Mouse (Mus musculus) neural tube, embryonic 12.5 days (tissue): ENCODE data around the gene Cdkl4. TPM values are rescaled to one million over a fixed set of nuclear protein-coding genes. Genes with fewer than 3 reads are reported as not detected.

Experiments
- ATAC-seq: fragments of 200-750 bp; cut with Nextera tagmentation; 2 replicates; pipeline ENCODE4 v1.8.0; 2017; ENCODE audit warnings: low read depth, mild to moderate bottlenecking, moderate TSS enrichment, moderate library complexity; ENCODE audit not compliant: low FRiP score
- H3K27ac ChIP-seq: fragments of 300-500 bp; sonication (generic); 2 replicates; pipeline ENCODE4 v1.5.1; 2016
- H3K27me3 ChIP-seq: fragments of 300-500 bp; sonication (generic); replicated peaks from 2 replicates; pipeline ENCODE4 v1.6.1; 2016; ENCODE audit warnings: mild to moderate bottlenecking
- H3K36me3 ChIP-seq: fragments of 300-500 bp; sonication (generic); 2 replicates; pipeline ENCODE4 v1.6.1; 2016; ENCODE audit warnings: mild to moderate bottlenecking
- H3K4me1 ChIP-seq: fragments of 300-500 bp; sonication (generic); 2 replicates; pipeline ENCODE4 v1.6.1; 2016
- H3K4me2 ChIP-seq: fragments of 300-500 bp; sonication (generic); replicated peaks from 2 replicates; pipeline ENCODE4 v1.6.1; 2016; ENCODE audit warnings: mild to moderate bottlenecking
- H3K4me3 ChIP-seq: fragments of 300-500 bp; sonication (generic); 2 replicates; pipeline ENCODE4 v1.5.1; 2016
- H3K9ac ChIP-seq: fragments of 300-500 bp; sonication (generic); 2 replicates; pipeline ENCODE4 v1.6.1; 2016; ENCODE audit warnings: mild to moderate bottlenecking
- H3K9me3 ChIP-seq: fragments of 300-500 bp; sonication (generic); 2 replicates; pipeline ENCODE4 v1.6.1; 2016; ENCODE audit warnings: mild to moderate bottlenecking
- WGBS: fragments of 180-500 bp; shearing (Covaris S2); methylation state at CpG from one replicate; pipeline ENCODE4 v1.1.7; 2016; 5-methylcytosine and 5-hydroxymethylcytosine counted together
- polyA plus RNA-seq: library from polyadenylated mRNA; unstranded; fragments of >200 nt; fragmentation: Nextera tagmentation; extraction: Ambion mirVana; gene quantifications from 2 replicates; pipeline ENCODE4 v1.2.1, GENCODE M21; 2016

The Cdkl4 gene
- polyA plus RNA-seq, 1 experiment from 2014 or later: 6.2 TPM

DNA sequence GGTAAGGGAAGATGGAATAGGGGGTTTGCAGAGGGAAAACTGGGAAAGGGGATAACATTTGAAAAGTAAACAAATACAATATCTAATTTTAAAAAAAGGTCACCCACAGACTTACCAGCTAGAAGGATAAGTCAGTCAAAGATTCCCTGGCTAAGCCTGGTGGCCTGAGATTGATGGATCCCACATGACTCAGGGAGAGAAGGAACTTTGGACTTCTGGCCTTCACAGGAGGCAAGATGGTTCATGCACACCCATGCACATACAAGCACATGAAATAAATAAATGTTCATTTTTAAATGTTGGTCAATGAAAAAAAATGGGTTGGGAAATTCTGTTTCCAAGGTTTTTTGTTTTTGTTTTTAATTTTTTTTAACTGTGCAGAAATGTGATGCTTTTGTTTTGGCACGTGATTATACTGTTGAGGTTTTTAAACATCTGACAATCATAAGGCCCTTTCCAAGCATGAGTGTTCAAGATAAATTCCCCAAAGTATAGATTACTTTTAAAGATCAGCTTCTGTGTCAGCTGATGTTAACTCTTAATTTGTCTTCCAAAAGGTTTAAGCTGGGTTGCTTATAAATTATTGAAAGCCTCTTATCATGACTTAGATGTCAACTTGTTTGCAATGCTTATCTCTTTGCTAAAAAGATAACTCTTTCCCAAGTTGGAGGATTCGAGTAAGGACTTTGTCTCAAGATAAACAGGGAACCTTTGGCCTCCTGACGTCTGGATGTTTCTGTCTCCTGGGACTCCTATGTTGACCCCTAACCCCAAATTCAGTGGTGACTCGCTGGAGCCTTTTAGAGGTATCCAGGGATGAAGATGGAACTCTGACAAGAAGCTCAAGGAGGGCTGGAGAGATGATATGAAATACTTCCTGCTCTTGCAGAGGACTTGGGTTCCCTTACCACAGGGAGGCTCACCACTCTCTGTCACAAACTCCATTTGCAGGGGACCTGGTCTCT is 67.8 kb downstream of the Cdkl4 start:
- H3K4me3 ChIP-seq: no peak overlapping the region
- H3K27ac ChIP-seq: no peak overlapping the region
- 68% methylated on average over 4 of the region's 4 CpGs for WGBS
- ATAC-seq: no peak
- no peak overlapping the region for H3K4me2 ChIP-seq
- H3K9me3 ChIP-seq: no peaks in the 10 kb centered on the region
- H3K27me3 ChIP-seq: no peaks in the 10 kb centered on the region
- no peaks in the 10 kb centered on the region for H3K36me3 ChIP-seq
- no peaks in the 10 kb centered on the region for H3K4me1 ChIP-seq
- H3K9ac ChIP-seq: no peak overlapping the region

DNA sequence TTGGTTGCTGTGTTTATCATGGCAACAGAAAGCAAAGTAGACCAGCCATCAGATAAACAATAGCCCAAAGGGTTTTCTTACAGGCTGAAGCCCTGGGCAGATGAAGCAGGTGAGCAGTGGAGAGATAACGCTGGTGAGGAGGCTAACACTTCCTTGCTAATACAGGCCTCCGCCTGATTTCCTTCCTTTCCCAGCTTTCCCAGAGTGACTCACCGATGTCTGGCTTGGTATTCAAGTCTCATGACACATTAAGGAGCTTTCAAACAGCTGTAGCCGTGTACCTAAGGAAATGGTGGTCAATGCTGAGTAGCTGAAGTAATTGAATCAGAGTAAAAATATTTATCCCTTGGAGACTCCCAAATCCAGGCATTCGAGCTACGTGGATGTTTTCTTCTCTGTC is 71.8 kb downstream of the Cdkl4 start:
- Histone ChIP-seq H3K9me3 (no peaks in the 10 kb centered on the region), H3K27ac (no peak overlapping the region), H3K4me1 (no peaks in the 10 kb centered on the region), H3K4me2 (no peak overlapping the region), H3K9ac (no peak overlapping the region), H3K36me3 (no peaks in the 10 kb centered on the region), H3K4me3 (no peak overlapping the region), H3K27me3 (no peaks in the 10 kb centered on the region)
- no peak for ATAC-seq
- WGBS: 91% methylated on average over 6 of the region's 6 CpGs

DNA sequence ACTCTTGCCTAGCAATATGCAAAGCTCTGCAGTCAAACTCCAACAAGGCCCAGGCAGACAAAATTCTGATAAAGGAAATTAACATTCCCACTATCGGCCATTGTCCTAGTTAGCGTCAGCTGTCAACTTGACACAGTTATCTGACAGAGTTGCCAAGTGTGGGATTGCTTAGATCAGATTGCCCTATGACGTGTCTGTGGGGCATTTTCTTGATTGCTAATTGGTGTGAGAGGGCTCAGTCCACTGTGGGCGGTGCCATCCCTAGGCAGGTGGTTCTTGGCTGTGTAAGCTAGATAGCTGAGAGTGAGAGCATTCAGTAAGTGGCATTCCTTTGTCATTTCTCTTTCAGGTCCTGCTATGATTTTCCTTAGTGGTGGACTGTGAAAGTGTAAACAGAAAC is 72.3 kb downstream of the Cdkl4 start:
- Histone ChIP-seq H3K36me3 (no peaks in the 10 kb centered on the region), H3K9me3 (no peaks in the 10 kb centered on the region), H3K27ac (no peak overlapping the region), H3K4me2 (no peak overlapping the region), H3K9ac (no peak overlapping the region), H3K27me3 (no peaks in the 10 kb centered on the region), H3K4me1 (no peaks in the 10 kb centered on the region), H3K4me3 (no peak overlapping the region)
- ATAC-seq: no peak
- WGBS: 86% methylated on average over 4 of the region's 4 CpGs

DNA sequence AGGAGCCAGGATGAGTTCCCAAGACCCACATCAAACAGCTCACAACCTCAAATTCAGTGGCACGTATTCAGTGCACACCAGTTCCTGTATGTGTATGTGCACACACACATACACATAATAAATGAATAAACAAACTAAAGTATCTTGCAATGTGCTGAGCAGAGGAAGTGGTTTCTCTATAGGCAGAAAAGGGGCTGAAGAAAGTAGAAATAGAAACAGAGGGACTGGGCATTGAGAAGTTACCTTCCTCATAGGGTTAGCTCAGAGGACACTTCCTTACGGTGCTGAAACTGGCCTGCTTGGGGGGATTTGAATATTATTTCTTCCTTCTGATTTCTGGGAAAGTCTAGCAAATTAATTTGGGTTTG is 75.8 kb downstream of the Cdkl4 start:
- no peak overlapping the region for H3K4me2 ChIP-seq
- no peaks in the 10 kb centered on the region for H3K27me3 ChIP-seq
- H3K36me3 ChIP-seq: no peaks in the 10 kb centered on the region
- ATAC-seq: no peak
- H3K4me3 ChIP-seq: no peak overlapping the region
- H3K9ac ChIP-seq: no peak overlapping the region
- no peak overlapping the region for H3K27ac ChIP-seq
- 84% methylated on average over 2 of the region's 2 CpGs for WGBS
- no peaks in the 10 kb centered on the region for H3K9me3 ChIP-seq
- no peaks in the 10 kb centered on the region for H3K4me1 ChIP-seq

DNA sequence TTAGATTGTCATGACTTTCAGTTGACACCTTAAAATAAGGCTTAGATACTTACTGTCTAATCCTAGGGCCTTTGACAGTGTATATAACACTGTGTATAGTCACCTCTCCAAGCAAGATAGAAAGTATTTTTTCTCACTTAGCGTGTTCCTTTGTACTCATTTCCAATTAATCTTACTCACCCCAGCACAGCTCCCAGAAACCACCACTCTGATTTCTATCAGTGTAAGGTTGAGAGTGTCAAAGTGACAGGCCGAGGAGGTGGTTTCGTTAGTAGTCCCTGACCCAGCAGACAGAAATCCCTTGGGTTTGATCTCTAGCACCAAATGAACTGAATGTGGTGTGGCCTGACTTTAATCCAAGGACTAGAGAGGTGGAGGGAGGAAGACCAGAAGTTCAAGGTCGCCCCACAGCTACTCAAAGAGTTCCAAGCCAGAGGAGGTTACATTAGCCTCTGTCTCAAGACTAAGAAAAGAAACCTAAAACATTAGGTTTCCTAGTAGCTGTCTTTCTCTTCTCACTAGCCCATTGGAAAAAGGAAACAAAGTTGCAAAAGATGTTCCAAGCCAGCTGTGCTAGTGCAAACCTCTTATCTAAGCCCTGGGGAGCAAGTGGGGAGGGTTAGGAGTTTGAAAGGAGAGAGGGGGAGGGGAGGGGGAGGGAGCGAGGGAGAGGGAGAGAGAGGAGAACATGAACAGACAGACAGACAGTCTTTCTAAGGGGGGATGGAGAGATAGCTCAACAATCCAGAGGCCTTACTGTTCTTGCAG is 76.4 kb downstream of the Cdkl4 start:
- Histone ChIP-seq H3K36me3 (no peaks in the 10 kb centered on the region), H3K4me2 (no peak overlapping the region), H3K27ac (no peak overlapping the region), H3K27me3 (no peaks in the 10 kb centered on the region), H3K4me3 (no peak overlapping the region), H3K9ac (no peak overlapping the region), H3K9me3 (no peaks in the 10 kb centered on the region), H3K4me1 (no peaks in the 10 kb centered on the region)
- ATAC-seq: no peak
- WGBS: 83% methylated on average over 5 of the region's 5 CpGs

DNA sequence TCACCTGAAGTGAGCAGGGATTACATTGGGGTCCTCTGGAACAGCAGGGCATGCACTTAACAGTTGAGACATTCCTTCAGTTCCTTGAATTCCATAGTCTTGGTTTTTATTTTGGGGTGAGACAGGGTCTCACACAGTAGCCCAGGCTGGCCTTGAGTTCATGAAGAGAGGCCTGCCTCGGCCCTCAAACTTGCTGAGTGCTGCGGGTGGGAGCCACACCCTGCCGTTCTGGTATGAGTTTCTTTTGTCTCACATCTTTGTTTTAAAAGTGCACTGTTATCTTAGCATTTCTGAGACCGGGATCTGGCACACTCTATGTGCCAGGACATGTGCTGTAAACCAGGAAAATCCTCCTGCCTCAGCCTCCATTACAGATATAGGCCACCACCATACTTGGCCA is 77.6 kb downstream of the Cdkl4 start:
- no peaks in the 10 kb centered on the region for H3K4me1 ChIP-seq
- no peaks in the 10 kb centered on the region for H3K36me3 ChIP-seq
- H3K9me3 ChIP-seq: no peaks in the 10 kb centered on the region
- H3K4me3 ChIP-seq: no peak overlapping the region
- no peak overlapping the region for H3K9ac ChIP-seq
- H3K4me2 ChIP-seq: no peak overlapping the region
- 79% methylated on average over 4 of the region's 4 CpGs for WGBS
- H3K27ac ChIP-seq: no peak overlapping the region
- no peak for ATAC-seq
- no peaks in the 10 kb centered on the region for H3K27me3 ChIP-seq

DNA sequence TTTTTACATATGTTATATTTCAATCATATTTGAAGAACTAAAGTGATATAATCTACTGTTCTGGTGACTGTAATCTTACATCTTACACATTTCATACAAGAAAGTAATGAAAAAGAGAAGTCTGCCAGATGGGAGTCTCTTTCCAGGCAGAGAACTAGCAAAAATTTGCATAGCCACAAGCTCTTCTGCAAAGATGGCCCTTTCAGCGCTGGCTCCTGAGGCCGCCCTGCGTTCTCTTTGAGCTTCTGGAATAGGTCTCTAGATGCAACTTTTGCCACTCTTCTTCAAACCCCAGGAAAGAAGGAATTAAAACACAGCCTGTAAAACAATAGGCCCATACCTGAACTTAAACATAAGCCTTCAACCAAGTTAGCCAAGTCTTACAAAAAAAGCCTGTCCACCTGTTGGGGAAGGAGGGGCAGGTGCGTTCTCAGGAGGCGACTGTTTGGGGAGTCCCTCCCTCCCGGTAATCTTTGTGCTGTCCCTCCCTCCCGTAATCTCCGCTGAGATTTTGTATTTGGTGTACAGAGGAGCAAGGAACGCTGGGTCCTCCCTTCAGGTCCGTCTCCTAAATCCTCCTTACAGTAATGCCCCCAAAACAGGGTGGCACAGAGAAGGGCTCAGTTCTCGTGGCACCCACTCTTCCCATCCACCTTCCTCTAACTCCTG is 78.9 kb downstream of the Cdkl4 start:
- no peaks in the 10 kb centered on the region for H3K27me3 ChIP-seq
- no peaks in the 10 kb centered on the region for H3K4me1 ChIP-seq
- no peak overlapping the region for H3K4me3 ChIP-seq
- no peak overlapping the region for H3K9ac ChIP-seq
- 62% methylated on average over 11 of the region's 11 CpGs for WGBS
- ATAC-seq: no peak
- H3K9me3 ChIP-seq: no peaks in the 10 kb centered on the region
- H3K27ac ChIP-seq: no peak overlapping the region
- no peak overlapping the region for H3K4me2 ChIP-seq
- H3K36me3 ChIP-seq: no peaks in the 10 kb centered on the region

DNA sequence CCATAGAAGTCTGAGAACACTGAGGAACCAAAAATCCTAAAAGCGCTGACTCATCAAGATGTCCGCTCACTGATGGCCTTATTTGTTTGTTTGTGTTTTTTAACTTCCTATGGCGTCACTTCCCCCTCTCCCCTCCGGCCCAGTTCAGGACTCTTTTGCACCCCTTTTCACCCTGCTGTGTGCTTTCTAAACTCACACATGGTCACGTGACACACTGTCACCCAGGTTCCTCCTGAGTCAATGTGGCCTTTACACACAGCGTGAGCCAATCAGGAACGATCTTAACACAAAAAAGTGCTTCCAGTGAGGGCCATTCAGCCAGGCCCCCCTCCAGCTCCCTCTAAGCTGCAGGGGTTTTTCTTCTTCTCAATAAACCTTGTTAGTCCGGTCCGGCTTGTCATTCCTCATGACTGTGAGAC is 80.4 kb downstream of the Cdkl4 start:
- Histone ChIP-seq H3K9ac (no peak overlapping the region), H3K27ac (no peak overlapping the region), H3K4me1 (no peaks in the 10 kb centered on the region), H3K4me3 (no peak overlapping the region), H3K9me3 (no peaks in the 10 kb centered on the region), H3K27me3 (no peaks in the 10 kb centered on the region), H3K36me3 (no peaks in the 10 kb centered on the region), H3K4me2 (no peak overlapping the region)
- WGBS: 53% methylated on average over 9 of the region's 9 CpGs
- no peak for ATAC-seq

DNA sequence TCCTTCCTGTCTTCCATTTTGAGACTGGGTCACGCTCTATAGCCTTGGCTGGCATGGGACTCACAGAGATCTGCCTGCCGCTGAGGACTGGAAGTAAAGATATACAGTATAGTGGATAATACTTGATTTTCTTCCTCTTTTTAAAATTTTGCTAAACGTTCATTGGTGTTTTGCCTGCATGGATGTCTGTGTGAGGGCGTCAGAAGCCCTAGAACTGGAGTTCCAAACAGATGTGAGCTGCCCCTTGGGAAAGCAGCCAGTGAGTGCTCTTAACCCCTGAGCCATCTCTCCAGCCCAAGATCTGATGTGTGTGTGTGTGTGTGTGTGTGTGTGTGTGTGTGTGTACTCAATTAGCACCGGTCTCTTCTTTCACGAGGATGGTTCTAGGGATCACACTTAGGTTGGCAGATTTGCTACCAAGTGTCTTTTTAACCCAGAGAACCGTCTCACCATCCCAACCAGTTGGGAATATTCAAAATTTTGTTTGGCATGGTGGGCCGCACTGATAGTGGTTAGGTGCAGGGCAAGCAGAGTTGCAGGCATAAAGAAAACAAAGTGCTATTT is 80.9 kb downstream of the Cdkl4 start:
- WGBS: 89% methylated on average over 8 of the region's 8 CpGs
- Histone ChIP-seq H3K9ac (no peak overlapping the region), H3K4me2 (no peak overlapping the region)

DNA sequence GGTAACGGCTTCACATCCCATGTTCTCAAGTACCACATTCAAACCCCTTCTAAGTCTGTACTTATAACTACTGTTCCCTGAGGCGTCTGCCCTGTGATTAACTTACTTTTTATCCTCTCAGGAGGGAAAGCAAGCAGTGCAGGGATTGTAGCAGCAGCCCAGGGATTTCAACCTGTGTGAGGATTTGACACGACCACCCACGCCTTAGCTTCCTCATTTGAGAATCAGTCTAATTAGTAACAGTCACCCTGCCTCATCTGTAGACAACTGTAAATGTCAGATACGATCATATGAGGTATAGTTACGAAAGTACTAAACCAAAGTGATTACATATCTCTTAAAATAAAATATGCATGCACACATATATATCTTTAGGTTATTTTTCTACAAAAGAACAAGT is 81.4 kb downstream of the Cdkl4 start:
- Histone ChIP-seq H3K4me3 (no peak overlapping the region), H3K27me3 (no peaks in the 10 kb centered on the region), H3K4me1 (no peaks in the 10 kb centered on the region), H3K4me2 (no peak overlapping the region), H3K9me3 (no peaks in the 10 kb centered on the region), H3K36me3 (no peaks in the 10 kb centered on the region), H3K9ac (no peak overlapping the region), H3K27ac (no peak overlapping the region)
- 88% methylated on average over 6 of the region's 6 CpGs for WGBS
- ATAC-seq: no peak

More for the DNA sequence above, 80.9 kb downstream of the Cdkl4 start:
- Histone ChIP-seq H3K9me3 (no peaks in the 10 kb centered on the region), H3K27ac (no peak overlapping the region), H3K4me1 (no peaks in the 10 kb centered on the region), H3K27me3 (no peaks in the 10 kb centered on the region), H3K36me3 (no peaks in the 10 kb centered on the region), H3K4me3 (no peak overlapping the region)
- ATAC-seq: no peak

DNA sequence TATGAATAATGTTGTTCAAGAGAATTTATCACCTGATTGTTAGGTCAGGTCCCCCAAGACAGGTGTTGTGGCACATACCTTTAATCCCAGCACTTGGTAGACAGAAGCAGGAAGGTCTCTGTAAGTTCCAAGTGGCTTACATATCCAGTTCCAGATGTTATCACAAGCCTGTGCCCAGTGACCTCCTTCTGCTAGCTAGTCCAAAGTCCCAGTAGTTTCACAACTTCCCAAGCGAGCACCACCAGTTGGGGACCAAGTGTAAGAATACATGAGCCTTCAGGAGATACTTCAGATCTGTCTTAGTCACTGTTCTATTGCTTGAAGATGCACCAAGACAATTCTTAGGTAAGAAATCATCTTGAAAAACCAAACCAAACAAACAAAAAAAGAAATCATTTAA is 83.7 kb downstream of the Cdkl4 start:
- ATAC-seq: no peak
- no peaks in the 10 kb centered on the region for H3K36me3 ChIP-seq
- H3K9me3 ChIP-seq: no peaks in the 10 kb centered on the region
- H3K4me2 ChIP-seq: no peak overlapping the region
- H3K9ac ChIP-seq: no peak overlapping the region
- no peaks in the 10 kb centered on the region for H3K4me1 ChIP-seq
- no peak overlapping the region for H3K4me3 ChIP-seq
- 78% methylated on average over 1 of the region's 1 CpGs for WGBS
- H3K27me3 ChIP-seq: no peaks in the 10 kb centered on the region
- H3K27ac ChIP-seq: no peak overlapping the region

DNA sequence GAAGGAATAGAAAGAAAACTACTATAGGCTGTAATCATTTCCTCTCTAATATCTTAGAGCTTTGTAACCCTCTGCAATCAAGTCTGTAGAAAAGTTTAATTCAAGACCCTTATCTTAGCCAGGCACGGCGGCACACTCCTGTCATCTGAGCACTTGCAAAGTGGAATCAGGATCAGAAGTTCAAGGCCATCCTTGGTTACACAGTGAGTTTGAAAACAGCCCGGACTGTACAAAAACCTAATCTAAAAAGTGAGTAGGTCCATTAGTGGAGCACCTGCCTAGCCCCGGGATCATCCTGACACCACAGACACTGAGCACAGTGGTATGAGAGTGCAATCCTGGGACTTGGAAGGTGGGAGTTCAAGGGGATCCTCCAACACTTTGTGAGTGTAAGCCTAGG is 84.8 kb downstream of the Cdkl4 start:
- Histone ChIP-seq H3K27ac (no peak overlapping the region), H3K36me3 (no peaks in the 10 kb centered on the region), H3K27me3 (no peaks in the 10 kb centered on the region), H3K4me3 (no peak overlapping the region), H3K9ac (no peak overlapping the region), H3K9me3 (no peaks in the 10 kb centered on the region), H3K4me2 (no peak overlapping the region), H3K4me1 (no peaks in the 10 kb centered on the region)
- no peak for ATAC-seq
- WGBS: 93% methylated on average over 4 of the region's 4 CpGs
